Mouse (Mus musculus): Measurements from ENCODE around the gene Trmt2b. TPM values are rescaled to one million over a fixed set of nuclear protein-coding genes. Genes with fewer than 3 reads are reported as not detected.
A peak's percentile ranks its signal among the peaks of the same experiment; 100 is the strongest.
"Not testable (repeated sequence)": the region's sequence is repeated elsewhere in the genome, so short reads cannot be mapped to it uniquely, and the experiment has no call there.

Gene Trmt2b
- 51.4 and 52.6 TPM in 2 replicates for polyA plus RNA-seq (2012; ENCODE audit: insufficient read depth, insufficient read length, missing spikeins)

- H3K27ac ChIP-seq (replicated peaks; ENCODE audit: low read depth, low read length) = peak within 1 kb of the TSS; percentile 90
- peak within 1 kb of the TSS; percentile 63 for H3K4me3 ChIP-seq (ENCODE audit: insufficient read depth, low read depth, low read length)
- no peaks in the 10 kb centered on the region; the same call in 1 of the 2 replicates for H3K4me1 ChIP-seq (ENCODE audit: control insufficient read depth, insufficient read depth, insufficient read length, low read length)
These were observed at the start of gene Trmt2b for GRCm38 (mm10) chrX:134276275-134277160. Trmt2b (minus strand) TSS chrX:134276984.

DNA sequence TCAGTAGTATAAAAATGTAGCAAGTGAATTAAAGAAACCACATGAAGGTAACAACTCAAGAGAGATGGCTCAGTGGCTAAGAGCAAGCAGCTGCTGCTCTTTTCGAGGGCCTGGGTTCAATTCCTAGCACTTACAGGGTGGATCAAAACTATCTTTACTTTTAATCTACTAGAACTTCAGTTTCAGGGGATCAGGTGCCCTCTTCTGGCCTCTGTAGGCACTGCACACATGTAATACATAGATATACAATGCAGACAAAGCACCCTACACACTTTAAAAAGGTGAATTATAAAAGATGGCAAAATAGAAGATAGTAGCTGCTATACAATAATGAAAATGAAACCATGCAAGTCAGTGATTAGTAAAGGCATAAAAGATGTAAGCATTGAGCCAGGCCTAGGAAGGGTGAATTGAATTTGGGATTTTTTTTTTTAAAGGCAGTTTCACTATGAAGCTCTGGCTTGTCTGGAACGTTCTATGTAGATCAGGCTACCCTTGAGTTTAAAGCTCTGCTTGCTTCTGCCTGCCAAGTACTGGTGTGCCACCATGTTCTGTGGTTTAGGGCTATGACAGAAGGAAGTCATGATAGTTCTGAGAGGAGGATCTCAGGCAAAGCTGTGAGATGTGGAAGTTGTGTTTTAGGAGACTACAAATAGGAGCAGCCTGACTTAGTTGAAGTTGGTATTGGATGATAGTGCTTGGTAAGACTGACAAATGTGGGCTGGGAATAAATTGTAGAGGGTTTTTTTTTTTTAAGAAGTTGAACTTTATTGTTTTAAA, 42.6 kb upstream of the Trmt2b start:
- Histone ChIP-seq H3K27ac (replicated peaks; ENCODE audit: low read depth, low read length) (no peak overlapping the region), H3K4me1 (ENCODE audit: control insufficient read depth, insufficient read depth, insufficient read length, low read length) (no peaks in the 10 kb centered on the region), H3K4me3 (ENCODE audit: insufficient read depth, low read depth, low read length) (no peak overlapping the region)

DNA sequence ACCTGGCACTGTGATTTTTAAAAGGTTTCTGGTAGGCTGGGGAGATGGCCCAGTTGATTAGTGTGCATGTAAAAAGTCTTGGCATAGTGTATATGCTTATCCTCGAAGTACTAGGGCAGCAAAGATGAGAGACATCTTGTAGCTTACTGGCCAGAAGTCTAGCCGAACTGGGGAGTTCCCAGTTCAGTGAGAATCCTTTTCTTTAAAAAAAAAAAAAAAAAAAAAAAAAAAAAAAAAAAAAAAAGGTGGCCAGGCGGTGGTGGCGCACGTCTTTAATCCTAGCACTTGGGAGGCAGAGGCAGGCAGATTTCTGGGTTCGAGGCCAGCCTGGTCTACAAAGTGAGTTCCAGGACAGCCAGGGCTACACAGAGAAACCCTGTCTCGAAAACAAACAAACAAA, 34.4 kb upstream of the Trmt2b start:
- not testable (repeated sequence) for H3K4me3 ChIP-seq (ENCODE audit: insufficient read depth, low read depth, low read length); H3K4me1 ChIP-seq (ENCODE audit: control insufficient read depth, insufficient read depth, insufficient read length, low read length); H3K27ac ChIP-seq (replicated peaks; ENCODE audit: low read depth, low read length)

GRCm38 (mm10) chrX:134308275-134308634, 31.5 kb upstream of the Trmt2b start:
- Histone ChIP-seq H3K4me1 (ENCODE audit: control insufficient read depth, insufficient read depth, insufficient read length, low read length) (no peaks in the 10 kb centered on the region), H3K27ac (replicated peaks; ENCODE audit: low read depth, low read length) (no peak overlapping the region), H3K4me3 (ENCODE audit: insufficient read depth, low read depth, low read length) (peak overlapping the region; percentile 53)

- Histone ChIP-seq H3K4me3 (ENCODE audit: insufficient read depth, low read depth, low read length) (peak within 1 kb of the TSS; percentile 65), H3K4me1 (ENCODE audit: control insufficient read depth, insufficient read depth, insufficient read length, low read length) (no peaks in the 10 kb centered on the region), H3K27ac (replicated peaks; ENCODE audit: low read depth, low read length) (peak within 1 kb of the TSS; percentile 82)
These were observed 30.9 kb upstream of the Trmt2b start, which contains the start of gene Cenpi for GRCm38 (mm10) chrX:134307534-134308274. Cenpi (plus strand) TSS chrX:134308084.

GRCm38 (mm10) chrX:134303287-134303686, 26.5 kb upstream of the Trmt2b start:
- no peak overlapping the region for H3K4me3 ChIP-seq (ENCODE audit: insufficient read depth, low read depth, low read length)

DNA sequence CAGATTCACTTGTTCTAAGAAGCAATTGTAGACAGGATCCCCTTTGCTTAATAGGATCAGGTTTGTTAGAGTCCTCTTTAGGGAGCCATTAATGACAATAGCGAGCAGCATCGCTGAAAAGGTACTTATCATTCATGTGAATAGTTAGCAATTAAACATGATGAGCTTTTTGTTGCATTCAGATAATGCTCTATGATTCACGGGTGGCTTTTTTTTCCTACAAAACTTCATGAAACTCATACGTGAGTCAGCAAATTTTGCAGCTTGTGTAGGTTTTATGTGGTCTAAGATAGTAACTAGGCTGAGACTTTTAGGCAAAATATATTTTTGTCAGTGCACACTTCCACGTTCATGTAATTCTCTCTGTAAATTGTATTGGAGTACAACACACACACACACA, 23.4 kb upstream of the Trmt2b start:
- H3K27ac ChIP-seq (replicated peaks; ENCODE audit: low read depth, low read length) = no peak overlapping the region
- no peaks in the 10 kb centered on the region for H3K4me1 ChIP-seq (ENCODE audit: control insufficient read depth, insufficient read depth, insufficient read length, low read length)
- H3K4me3 ChIP-seq (ENCODE audit: insufficient read depth, low read depth, low read length) = no peak overlapping the region

More at GRCm38 (mm10) chrX:134303287-134303686, 26.5 kb upstream of the Trmt2b start:
- H3K4me1 ChIP-seq (ENCODE audit: control insufficient read depth, insufficient read depth, insufficient read length, low read length) = no peaks in the 10 kb centered on the region
- H3K27ac ChIP-seq (replicated peaks; ENCODE audit: low read depth, low read length) = no peak overlapping the region

GRCm38 (mm10) chrX:134297195-134297594, 20.4 kb upstream of the Trmt2b start:
- no peaks in the 10 kb centered on the region for H3K4me1 ChIP-seq (ENCODE audit: control insufficient read depth, insufficient read depth, insufficient read length, low read length)
- no peak overlapping the region for H3K27ac ChIP-seq (replicated peaks; ENCODE audit: low read depth, low read length)
- H3K4me3 ChIP-seq (ENCODE audit: insufficient read depth, low read depth, low read length) = no peak overlapping the region

DNA sequence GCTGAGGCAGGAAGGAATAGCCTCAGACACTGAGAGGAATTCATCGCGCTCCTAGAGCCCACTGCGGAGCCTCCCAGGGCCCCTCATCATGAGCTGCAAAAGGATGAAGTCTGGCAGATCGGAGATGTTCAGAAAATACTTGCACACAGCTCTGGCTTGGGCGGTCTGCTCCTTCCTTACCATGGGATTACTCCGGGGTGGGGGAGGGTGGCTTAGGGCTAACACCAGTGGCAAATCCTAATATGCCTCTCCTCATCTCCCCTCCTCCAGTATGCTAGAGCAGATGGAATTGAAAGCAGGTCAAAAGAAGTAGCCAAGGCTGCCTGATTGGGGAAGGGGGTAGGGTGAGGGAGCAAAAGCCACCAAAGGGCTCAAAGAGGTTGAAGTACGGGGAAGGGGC, 20.0 kb upstream of the Trmt2b start:
- no peak overlapping the region for H3K27ac ChIP-seq (replicated peaks; ENCODE audit: low read depth, low read length)
- H3K4me3 ChIP-seq (ENCODE audit: insufficient read depth, low read depth, low read length) = 0 out of 2 replicates have a peak overlapping the region, but pooled peaks have one; percentile 35
- H3K4me1 ChIP-seq (ENCODE audit: control insufficient read depth, insufficient read depth, insufficient read length, low read length) = no peaks in the 10 kb centered on the region

DNA sequence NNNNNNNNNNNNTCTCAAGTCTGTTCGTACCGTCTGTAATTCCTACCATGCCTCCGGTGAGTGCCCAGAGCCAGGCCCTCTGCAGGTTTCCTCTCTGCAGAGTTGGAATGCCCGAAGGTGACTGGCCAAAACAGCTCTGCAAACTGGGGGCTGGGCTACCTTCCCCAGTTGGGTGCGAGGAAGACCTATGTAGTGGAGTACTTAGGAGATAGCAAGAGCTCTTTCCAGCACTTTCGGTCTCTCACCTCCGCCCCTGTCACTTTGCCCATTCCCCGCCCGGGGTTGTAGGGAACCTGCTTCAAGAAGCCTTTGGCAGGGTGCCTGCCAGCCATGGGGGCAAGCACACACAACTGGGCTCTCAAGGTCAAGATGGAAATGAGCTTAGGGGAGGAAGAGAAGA, 19.5 kb upstream of the Trmt2b start:
- Histone ChIP-seq H3K27ac (replicated peaks; ENCODE audit: low read depth, low read length) (no peak overlapping the region), H3K4me3 (ENCODE audit: insufficient read depth, low read depth, low read length) (peak overlapping the region; percentile 35), H3K4me1 (ENCODE audit: control insufficient read depth, insufficient read depth, insufficient read length, low read length) (no peaks in the 10 kb centered on the region)

GRCm38 (mm10) chrX:134287305-134287704, 10.5 kb upstream of the Trmt2b start:
- H3K4me3 ChIP-seq (ENCODE audit: insufficient read depth, low read depth, low read length) = no peak overlapping the region
- no peak overlapping the region for H3K27ac ChIP-seq (replicated peaks; ENCODE audit: low read depth, low read length)
- H3K4me1 ChIP-seq (ENCODE audit: control insufficient read depth, insufficient read depth, insufficient read length, low read length) = no peaks in the 10 kb centered on the region

DNA sequence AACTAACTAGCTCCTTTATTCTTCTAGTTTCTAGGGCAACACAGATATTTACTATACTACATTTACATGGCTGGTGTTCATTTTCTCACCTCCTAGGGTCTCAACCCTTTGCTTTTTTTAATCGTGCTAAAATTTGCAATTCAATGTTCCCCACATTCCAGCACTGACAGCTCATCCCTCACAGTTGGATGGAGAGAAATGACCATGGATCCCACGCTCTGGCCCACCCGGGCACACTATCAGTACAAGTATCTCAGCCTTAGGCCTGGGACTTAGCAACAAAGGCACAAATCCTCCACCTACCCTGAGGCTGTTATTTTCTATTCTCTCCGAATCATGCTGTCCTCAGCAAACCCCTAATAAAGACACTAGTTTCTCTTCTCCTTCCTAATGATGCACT, 9.0 kb upstream of the Trmt2b start:
- no peaks in the 10 kb centered on the region for H3K4me1 ChIP-seq (ENCODE audit: control insufficient read depth, insufficient read depth, insufficient read length, low read length)
- H3K27ac ChIP-seq (replicated peaks; ENCODE audit: low read depth, low read length) = no peak overlapping the region
- no peak overlapping the region for H3K4me3 ChIP-seq (ENCODE audit: insufficient read depth, low read depth, low read length)

DNA sequence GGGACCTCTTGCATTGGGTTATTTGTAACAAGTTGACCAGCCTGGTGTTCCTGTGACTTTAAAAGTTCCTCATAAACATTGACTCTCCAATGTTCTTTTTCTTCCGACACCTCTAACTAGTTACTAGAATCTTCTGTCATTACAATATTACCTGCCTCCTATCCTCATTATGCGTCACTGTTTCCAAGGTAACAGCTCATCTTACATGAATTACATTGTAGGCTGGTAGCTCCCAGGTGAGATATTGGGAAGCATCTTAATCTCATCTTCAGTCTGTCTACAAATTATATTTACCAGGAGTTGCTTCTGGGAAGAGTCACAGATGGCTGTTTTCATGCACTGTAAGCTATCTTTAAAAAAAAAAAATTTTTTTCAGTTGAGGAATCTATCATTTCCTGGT, 8.3 kb upstream of the Trmt2b start:
- Histone ChIP-seq H3K4me3 (ENCODE audit: insufficient read depth, low read depth, low read length) (no peak overlapping the region), H3K4me1 (ENCODE audit: control insufficient read depth, insufficient read depth, insufficient read length, low read length) (no peaks in the 10 kb centered on the region), H3K27ac (replicated peaks; ENCODE audit: low read depth, low read length) (no peak overlapping the region)

DNA sequence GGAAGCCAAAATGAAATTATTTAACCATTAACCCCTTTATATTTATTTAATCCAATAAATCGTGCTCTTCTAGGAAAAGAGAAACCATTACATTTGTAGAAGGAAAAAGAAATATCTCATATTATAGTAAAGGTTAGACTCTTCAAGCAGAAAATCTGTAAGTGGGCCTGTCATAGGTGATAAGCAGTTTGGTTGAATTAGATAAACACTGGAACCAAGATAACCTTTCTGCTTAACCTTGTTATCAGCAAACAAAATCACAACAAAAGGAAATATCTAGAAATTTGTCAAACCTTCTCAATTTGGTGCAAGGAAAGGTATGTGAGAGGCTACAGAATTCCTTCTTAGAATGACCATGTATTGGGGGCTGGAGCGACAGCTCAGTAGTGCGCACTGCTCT, 3.7 kb upstream of the Trmt2b start:
- no peak overlapping the region for H3K27ac ChIP-seq (replicated peaks; ENCODE audit: low read depth, low read length)
- H3K4me3 ChIP-seq (ENCODE audit: insufficient read depth, low read depth, low read length) = no peak overlapping the region

DNA sequence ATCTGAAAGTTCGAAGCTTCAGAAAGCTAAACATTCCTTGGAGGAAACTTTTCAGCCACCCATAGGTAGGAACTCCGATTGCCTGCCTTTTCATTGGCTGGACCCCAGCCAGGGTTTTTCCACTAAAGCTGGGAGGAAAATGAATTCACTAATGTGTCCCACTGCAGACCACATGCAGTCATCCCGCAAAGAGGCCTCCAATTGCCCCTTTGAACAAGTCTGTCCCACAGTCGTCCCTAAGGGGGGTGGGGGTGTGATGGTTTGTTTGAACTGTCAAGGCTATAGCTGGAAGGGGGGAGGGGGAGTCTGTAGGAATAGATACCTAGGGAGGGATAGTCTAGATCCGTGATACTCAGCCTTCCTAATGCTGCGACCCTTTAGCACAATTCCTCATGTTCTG, 1.1 kb downstream of the Trmt2b start:
- Histone ChIP-seq H3K27ac (replicated peaks; ENCODE audit: low read depth, low read length) (peak overlapping the region; percentile 90; the same call in 1 of the 2 replicates), H3K4me3 (ENCODE audit: insufficient read depth, low read depth, low read length) (peak overlapping the region; percentile 63), H3K4me1 (ENCODE audit: control insufficient read depth, insufficient read depth, insufficient read length, low read length) (no peaks in the 10 kb centered on the region; the same call in 1 of the 2 replicates)

More for the DNA sequence above, 3.7 kb upstream of the Trmt2b start:
- no peaks in the 10 kb centered on the region; the same call in 1 of the 2 replicates for H3K4me1 ChIP-seq (ENCODE audit: control insufficient read depth, insufficient read depth, insufficient read length, low read length)

Data from brown adipose tissue, adult 24 weeks (tissue).